Mouse (Mus musculus) liver, adult 2 months (tissue): ENCODE results near the gene Mipep.

ENCODE experiments used
- CTCF ChIP-seq: fragments of 200-500 bp; IDR thresholded peaks from 2 replicates; pipeline ENCODE4 v1.5.1; 2011; ENCODE audit warnings: low read depth, low read length, control low read depth
- POLR2A ChIP-seq: fragments of 200-500 bp; IDR thresholded peaks from 2 replicates; pipeline ENCODE4 v1.6.1; 2011; ENCODE audit warnings: low read length, control low read depth; ENCODE audit not compliant: insufficient read depth; ENCODE audit errors: extremely low read depth

- TF ChIP-seq POLR2A, result no peak
- TF ChIP-seq CTCF, result no peak
Measured at GRCm38 (mm10) chr14:60882681-60883080, 98.3 kb downstream of the Mipep start.
